Mouse (Mus musculus) heart, adult 11 months (tissue): ENCODE results near the gene Ubash3b.

Experiments
- DNase-seq: peaks from one replicate; pipeline ENCODE4 v3.0.0; 2022

The Ubash3b gene

DNA sequence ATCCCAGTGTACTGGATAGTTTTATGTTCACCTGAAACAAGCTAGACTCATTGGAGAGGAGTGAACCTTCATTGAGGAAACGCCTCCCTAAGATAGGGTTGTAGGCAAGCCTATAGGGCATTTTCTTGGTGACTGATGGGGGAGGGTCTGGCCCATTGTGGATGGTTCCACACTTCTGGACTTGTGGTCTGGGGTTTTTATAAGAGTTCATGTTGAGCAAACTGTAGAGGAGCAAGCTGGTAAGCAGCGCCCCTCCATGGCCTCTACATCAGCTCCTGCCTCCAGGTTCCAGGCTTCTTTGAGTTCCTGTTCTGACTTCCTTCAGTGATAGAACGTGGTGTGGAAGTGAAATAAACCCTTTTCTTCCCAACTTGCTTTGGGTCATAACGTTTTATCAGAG is 866 bp upstream of the Ubash3b start:
- DNase-seq, result peak; percentile 91

DNA sequence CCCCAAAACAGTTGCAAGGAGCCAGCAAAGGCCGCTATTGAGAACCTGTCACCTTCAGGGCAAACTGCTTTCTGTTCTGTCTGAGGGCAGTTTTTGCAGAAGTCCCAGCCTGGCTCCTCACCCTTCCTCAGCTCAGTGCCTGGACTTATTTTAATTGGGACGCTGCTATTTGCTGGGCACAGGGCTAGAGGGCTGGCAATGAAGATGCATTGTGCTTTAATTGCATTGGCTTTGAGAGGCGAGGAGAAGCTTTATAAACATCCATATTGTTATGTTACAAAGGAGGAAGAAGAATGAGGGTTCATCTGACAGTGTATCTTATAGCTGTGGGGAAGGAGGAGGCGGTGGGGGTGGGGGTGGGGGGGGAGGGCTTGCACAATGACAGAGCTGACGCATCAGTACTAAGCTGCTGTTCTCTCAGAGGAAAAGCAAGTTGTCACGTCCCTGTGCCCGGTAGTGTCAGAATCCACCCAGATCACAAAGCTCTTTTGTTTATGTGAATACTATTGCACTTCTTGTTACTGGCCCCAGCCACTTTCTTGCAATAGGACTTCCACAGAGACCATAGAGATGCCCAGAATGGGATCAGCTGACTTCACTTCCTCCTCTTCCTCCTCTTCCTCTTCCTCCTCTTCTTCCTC is 841 bp downstream of the Ubash3b start:
- DNase-seq, result no peak

DNA sequence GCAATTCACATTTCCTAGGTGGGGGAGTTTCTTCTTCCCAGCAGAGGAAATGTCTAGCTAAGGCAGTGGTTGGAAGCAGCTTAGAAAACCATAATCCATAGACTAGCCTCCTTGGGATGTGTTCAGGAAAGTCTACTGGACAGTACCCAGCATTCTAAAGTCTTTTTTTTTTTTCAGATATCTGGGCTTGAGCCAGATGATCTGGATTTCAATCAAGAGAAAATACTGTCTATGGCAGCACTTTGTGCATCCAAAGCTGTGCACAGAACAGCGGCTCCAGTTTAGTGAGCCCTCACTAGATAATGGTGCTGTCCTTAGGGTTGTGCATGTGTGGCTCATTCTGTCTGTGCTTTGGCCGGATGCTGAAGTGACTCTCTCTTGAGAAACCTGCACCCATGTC is 2.3 kb downstream of the Ubash3b start:
- DNase-seq, result no peak

DNA sequence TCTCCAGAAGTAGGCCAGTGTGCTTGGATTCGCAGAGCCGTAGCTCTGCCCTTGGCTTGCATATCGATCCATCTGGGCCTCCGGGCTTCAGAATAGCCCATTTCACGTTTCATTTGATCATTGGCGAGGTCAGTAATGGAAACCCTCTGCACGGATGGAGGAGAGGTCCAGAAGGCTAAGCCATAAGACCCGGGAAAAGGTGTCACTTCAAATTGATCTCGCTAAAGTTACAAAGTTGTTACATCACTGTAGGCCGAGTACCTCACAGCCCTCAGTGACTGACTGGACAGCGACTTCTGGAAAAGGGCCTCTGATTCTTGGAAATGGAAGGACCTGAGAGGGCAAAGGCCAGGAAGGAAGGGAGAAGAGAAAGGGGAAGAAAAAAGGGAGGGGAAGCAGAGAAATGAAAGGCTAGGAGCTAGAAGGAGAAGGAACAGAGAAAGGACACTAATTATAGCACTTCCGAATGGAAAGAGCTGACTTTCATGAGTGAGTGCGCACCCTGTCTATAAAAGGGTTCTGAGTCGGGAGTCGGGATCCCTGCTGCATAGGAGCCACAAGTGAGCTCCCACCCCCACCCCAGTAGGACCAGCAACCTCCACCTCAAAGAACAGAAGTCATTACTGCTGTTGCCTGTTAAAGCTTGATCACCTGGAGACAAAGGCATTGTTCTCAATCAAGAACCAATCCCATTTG is 3.5 kb downstream of the Ubash3b start:
- peak; percentile 91 for DNase-seq

DNA sequence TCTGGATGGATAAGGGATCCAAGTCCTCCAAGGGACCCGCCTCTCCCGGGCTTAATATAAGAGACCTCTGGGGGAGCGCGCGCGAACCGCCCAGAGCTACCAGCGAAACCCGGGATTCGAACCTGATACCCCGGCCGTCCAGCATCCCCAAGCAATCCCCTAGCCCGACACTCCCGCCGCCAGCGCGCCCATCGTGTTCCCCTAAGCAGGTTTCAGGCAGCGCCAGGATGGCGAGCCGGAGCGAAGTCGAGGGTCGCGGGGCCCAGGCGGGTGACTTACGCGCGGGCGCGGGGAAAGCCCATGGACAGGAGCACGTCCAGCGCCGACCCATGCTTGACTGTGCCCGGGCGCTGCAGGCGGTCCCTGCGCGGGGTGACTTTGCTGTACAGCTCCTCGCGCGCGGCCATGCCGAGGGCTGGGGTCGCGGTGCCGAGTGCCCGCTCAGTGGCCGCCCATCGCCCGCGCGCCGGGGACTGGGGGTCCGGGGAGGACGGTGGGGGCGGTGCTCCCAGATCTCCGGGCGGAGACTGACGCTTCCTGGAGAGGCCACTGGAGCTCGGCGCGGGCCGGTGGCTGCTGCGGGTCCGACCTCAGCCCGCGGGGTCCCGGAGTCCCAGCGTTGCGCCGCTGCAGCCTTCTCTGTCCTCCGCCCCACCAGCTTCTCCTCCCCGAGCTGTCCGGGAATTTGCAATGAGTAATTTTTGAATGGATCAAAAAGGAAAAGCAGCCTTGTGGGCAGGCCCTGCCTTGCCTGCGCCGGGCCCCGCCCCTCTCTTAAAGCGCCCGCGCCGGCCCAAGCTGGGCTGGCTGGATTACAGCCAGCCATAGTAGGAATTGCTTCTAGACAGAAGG is 4.3 kb downstream of the Ubash3b start:
- peak; percentile 98 for DNase-seq

DNA sequence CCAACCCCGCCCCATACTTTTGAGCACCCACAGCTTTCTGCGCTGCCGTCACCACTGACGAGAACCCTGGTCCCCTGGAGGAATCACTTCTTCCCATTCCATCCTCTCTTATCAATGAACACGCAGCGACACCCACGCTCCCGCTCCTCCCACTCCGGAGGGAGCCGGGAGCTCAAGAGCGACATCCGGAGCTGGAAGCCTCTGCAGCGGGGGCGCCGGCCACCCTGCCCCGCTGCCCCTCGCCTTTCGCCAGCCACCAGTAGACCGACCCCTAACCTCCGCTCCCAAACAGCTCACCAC is 4.8 kb downstream of the Ubash3b start:
- peak; percentile 96 for DNase-seq

DNA sequence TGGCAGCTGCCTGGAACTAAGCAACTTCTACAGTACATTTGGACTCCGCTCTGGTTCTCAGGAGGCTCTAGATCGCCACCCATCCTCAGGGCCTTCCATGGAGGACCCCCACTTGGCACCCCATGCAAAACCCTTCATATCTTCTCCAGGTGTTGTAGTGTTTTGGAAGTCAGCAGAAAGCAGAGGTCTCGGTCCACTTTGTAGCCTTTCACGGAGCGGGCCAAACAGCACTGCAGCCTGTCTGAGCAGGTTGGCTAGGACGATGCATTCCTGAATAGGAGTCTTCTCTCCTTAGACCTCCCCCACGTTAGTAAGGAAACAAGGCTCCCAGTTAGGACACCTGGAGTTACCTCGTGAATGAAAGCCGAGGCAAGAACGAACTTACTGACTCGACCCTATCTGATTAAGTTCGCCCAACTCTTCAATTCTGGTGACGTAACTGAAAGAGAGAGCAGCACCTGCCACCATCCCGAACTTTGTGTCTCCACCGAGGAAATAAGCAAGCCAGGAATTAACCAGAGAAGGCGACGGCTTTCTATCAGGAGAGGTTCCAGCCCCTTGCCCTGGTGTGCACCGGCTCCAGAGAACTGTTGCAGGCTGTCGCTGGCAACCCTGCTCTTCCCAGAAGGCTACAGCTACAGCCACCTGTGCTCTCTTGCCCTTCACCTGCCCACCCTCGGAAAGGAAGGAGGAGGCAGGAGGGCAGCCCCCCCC is 5.3 kb downstream of the Ubash3b start:
- no peak for DNase-seq

DNA sequence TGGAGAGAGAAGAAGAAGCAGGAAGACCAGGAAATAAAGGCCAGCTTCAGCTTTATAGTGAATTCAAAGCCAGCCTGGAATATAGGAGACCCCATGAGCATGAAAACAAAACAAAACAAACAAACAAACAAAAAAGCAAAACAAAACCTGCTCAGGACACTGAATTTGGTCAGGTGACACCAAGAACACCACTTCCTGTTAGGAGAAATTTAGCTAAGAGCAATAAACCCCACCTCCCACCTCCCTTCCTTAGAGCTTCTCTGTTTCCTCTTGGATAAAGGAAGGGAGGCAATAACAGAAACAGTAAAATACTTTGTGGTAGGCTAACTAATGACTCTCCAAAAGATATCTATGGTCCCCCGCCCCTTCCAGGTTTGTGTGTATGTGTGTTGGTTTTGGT is 7.5 kb downstream of the Ubash3b start:
- no peak for DNase-seq

DNA sequence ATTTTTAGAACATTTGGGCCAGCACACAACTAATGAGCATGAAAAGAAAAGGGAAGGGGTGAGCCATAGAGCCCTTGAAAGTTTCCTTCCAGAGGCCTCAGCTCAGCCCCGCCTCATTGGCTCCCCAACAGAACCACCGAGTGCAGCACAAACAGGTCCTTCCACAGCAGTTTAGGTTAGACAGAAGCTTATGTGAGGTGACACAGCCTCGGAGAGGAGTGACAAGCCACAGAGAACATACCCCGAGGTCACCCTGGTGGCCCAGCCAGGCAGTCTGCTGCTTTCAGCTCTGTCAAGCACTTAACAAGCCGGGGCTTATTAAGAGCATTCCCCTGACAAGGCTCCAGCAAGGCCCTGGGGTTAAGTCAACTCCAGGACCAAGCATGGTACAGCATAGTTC is 8.4 kb downstream of the Ubash3b start:
- peak; percentile 95 for DNase-seq

DNA sequence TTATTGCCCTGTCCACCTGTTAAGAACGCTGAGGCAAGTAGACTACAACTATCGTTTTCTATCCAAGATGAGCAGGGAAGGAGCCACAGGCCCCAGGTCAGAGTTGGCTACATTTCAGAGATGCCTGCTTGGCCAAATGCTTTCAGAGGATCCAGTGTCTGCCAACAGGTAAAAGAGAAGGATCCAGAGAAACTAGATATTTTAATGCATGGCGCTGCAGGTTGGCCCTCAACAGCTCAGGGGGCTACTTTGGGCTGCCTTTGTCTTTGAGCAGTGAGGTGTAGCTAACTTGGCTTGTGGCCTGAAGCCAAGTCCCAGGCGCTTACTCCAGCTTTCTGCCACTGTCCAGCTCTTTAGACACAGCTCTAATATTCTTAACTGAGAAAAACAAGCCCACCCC is 10.0 kb downstream of the Ubash3b start:
- no peak for DNase-seq

DNA sequence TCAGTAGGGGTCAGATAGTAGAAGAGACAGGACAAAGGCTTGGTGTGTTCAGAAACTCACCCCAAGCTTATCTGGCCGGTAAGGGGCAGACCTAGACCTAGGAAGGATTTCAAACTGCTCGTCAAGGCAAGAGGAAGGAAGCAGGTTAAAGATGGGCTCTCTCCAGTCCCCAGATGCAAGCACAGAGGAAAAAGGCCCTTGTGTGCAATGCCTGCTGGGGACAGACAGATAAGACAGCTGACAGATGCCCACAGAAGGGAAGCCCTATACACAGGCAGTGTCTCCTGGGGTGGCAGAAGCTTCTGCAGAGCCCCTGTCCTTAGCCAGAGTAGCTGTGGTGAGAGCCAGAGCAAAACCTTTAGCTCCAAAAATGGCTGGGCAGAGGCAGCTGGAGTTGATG is 11.6 kb downstream of the Ubash3b start:
- DNase-seq, result no peak

DNA sequence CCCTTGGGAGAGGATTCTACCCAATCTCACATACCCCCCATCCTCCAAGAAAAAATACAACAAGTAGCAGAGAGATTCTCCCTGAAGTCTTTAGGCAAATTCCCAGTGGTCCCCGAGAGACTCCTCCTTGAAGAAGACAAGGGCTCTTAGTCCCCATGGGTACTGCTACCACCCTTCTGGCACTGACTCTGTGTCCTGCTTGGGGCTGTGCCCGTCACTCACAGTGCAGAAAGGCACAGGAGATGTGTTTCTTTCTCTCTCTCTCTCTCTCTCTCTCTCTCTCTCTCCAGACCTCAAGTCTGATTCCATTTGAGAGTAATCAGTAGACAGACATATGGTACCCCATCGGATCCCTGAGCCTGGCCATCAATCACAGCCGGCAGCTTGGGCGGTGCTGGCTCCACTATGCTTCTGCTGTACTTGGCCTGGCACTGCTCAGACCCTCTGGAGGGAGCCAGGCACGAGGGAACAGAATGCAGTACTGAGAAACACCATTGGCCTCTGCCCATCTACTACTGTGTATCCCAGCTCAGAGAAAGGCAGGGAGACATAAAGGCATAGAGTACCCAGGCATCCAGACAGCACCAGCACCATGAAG is 12.3 kb downstream of the Ubash3b start:
- no peak for DNase-seq

DNA sequence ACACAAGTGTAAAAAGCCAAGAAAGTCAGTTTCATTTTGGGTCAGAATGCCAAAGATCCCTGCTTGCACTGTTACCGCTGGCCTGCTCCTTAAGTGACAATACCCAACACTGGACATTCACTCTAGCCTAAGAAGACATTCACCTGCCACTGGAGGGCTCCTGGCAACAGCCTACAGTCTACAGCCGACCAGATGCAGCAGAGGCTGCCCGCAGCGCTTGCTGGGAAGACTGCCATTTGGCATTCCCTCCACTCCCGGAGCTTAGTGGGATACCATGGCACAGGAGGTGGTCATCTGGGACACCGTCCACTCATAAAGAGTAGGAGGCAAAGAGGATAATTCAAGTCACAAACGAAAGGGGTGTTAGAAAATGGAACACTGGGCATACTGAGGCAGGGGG is 12.9 kb downstream of the Ubash3b start:
- no peak for DNase-seq

DNA sequence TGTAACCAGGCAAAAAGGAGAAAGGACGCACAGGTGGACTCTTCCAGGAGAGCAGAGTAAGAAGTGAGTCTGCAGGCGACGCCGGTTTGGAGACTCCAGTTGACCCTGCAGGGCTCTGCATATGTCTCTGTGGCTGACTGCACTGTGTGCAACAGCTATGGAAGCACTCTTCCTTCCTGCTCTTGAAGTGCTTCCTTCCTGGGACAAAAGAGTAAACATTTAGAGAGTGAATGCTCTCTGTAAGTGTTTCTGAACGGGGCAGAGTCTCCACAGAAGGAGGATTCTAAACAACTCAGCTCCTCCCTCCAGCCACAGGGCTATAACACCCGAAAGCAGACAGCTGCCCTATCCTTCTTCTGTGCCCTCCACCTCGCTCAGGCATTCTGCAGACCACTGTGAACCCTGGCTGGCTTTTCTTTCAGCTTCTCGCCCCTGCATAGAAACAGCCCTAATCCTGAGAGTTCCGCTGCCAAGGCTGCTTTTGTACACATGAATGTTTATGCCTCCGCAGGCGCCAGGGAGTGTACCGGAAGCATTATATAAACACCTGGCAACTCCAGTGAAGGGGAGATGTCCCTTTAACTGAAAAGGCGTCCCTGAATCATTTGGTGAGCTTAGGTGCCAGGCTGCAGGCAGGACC is 14.2 kb downstream of the Ubash3b start:
- DNase-seq, result peak; percentile 96

DNA sequence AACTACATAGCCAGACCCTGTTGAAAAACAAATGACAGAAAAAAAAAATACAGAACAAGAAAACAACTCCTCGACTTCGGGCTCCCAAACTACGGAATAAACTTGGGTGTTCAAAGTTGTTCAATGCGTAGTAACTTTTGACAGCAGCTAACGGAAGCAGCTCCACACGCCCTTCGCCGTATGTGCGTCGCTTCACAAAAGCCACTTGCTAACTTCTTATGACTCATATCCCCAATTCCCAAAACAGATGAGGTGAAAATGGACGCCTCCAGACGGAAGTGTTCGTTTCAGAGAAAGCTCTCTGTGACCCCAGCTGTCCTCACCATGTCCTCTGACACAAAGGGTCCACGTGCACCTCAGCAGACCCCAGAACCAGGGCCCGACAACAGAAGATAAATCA is 17.7 kb downstream of the Ubash3b start:
- DNase-seq, result no peak

DNA sequence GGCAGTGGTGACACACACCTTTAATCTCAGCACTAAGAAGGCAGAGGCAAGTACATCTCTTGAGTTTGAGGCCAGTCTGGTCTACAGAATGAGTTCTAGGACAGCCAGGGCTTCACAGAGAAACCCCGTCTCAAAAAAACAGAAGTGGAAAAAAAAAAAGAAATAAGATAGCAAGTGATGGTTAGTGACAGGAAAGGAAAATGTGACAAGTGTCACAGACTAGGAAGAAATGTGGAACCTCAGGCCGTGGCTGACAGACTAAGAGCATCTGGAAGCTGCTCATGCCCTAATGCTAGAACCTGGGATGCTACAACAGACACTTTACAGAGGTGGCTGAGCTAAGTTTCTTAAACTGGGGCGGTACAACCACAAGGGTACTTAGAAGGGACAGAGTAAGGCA is 18.4 kb downstream of the Ubash3b start:
- DNase-seq, result no peak

DNA sequence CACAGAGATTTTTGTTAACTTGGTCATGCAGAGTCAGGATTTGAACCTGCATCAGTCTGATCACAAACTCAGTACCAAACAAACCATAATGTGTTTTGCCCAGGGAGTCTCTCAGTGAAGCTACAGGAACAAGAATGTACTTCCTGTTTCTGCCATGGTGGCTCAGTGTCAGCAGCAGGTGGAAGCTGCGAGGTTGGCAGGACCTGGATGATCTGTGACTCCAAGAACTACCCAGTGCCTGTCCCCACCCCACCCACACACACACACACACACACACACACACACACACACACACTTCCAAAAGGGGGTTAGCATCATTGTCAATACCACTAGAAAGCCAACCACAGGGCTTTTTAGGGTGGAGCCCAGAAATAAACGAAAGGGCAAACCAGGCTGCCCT is 20.5 kb downstream of the Ubash3b start:
- DNase-seq, result no peak

DNA sequence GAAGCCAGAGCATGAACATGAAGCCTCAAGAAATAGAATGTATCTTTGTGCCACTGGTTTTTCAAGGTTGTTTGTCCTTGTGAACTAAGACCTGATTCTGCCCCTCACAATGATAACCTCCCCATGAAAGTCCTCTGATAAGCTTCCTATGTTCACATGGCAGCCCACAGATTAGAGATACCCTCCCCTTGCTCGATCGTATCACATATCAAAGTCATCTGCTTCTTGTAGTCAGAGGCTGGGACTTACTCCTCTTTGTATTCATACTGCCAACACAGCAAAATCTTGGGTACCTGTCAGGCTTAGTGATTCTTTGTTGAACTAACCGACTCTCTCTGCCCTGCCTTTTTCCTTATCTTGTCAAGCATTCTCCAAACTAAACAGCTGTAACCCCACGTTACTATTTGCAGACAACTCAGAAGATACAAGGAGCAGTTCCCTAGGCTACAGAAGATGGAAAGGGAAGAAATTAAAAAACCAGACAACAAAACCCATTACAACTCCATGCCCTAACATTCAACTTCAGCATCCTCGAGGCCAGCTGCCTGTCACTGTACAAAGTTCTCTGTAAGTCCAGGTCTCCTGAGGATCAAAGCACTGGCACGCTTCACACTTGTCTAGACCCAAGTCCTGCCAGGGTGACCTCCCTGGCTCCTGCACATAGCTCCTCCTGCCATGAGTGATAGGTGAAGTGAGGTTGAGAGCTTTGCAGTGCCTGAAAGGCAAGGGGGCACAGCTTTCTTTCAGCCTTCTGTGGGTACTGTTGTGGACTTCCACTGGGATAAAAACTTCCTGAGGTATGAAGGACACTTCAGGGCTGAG is 22.3 kb downstream of the Ubash3b start:
- DNase-seq, result no peak

DNA sequence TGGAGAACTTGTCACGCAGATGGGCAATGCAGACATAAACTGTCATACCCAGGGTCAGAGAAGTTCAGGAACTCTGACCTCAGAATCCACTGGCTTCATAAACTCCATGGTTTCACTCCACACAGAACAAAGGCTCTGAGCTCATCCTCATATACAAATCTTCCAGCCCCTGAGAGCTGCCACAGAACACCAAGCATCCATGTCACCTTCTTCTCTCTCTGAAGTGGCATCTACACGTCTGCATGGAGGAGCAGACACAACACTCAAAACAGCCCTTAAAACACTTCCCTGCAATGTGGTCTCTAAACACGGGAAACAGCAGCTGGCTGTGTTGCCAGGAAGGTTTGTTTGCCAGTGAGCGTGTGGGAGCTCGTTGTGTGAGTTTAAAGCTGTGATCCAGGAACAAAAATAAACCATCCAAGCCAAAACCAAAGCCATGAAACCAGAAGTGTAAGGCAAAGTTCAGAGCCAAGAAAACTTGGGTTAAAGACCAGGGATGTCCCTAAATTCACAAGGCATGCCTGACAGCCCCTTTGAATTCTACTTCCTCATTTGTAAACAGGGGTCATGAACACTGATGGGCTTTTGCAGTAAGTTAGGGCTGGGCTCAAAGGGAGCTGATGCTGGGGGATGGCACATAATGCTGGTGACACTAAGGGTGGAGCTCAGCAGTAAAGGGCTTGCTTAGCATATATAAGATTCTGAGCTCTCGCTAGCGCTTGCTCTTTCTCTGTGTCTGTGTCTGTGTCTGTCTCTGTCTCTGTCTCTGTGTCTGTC is 24.6 kb downstream of the Ubash3b start:
- DNase-seq, result peak; percentile 94

DNA sequence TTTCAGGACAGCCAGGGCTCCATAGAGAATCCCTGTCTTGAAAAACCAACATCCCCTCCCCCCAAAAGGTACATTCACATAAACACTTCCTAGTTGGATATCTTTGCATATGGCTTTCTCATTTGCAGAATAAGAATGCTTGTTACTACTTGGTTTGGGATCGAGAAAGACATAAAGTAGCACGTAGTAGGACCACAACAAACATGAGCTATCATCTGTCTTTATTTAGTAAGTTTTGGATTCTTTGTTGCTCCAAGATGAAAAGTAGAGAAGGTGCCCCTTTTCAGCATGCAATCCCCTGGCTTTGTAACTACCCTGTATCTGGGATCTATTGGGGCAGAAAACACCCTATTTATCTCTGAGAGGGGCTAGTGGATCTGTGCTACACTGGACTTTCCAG is 25.2 kb downstream of the Ubash3b start:
- DNase-seq, result no peak

DNA sequence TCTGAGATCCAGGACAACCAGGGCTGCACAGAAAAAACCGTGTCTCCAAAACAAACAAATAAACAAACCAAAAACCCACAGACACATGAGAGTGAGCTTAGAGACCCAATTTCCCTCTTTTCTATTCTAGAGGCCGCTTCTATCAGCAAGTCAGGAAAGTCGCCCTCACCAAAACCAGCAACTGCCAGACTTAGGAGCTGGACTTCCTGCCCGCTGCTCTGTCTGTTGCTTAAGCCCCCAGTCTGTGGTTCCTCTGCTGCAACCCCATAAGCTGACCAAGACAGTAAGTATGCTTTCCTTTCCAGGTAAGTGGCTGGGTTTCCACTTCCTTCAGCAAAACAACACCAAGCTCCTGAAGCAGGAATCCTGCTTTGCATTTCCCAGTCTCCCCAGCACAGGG is 26.6 kb downstream of the Ubash3b start:
- DNase-seq, result peak; percentile 91
